Mouse (Mus musculus) right cerebral cortex, adult 2 months (tissue): Measurements from ENCODE around the gene Pakap.
A peak's percentile ranks its signal among the peaks of the same experiment; 100 is the strongest.

Source experiments
- DNase-seq, 2 experiments: peaks; one replicate each; pipeline ENCODE4 v3.0.0; 2021 to 2022; ENCODE audit warnings: low spot score in 2 of 2

Pakap gene

GRCm38 (mm10) chr4:57715849-57716248 is 147.9 kb downstream of the Pakap start:
- DNase-seq, result no peak

- DNase-seq, result no peak
Observed at GRCm38 (mm10) chr4:57716735-57717134, 148.8 kb downstream of the Pakap start.

GRCm38 (mm10) chr4:57717354-57717753 is 149.4 kb downstream of the Pakap start, which contains the start of gene Akap2:
TSS of gene Akap2 (plus strand) at chr4:57717657.
- DNase-seq, result no peak

GRCm38 (mm10) chr4:57719370-57719769 is 151.4 kb downstream of the Pakap start:
- no peak for DNase-seq

- no peak for DNase-seq
Observed at GRCm38 (mm10) chr4:57720869-57721361, 152.9 kb downstream of the Pakap start.

GRCm38 (mm10) chr4:57722296-57722695 is 154.3 kb downstream of the Pakap start:
- DNase-seq, result no peak

GRCm38 (mm10) chr4:57723659-57724058 is 155.7 kb downstream of the Pakap start:
- no peak for DNase-seq

- no peak for DNase-seq
Observed at GRCm38 (mm10) chr4:57725569-57725968, 157.6 kb downstream of the Pakap start.

GRCm38 (mm10) chr4:57728611-57729183 is 160.7 kb downstream of the Pakap start:
- DNase-seq, result no peak

GRCm38 (mm10) chr4:57730047-57730446 is 162.1 kb downstream of the Pakap start:
- no peak for DNase-seq

GRCm38 (mm10) chr4:57730801-57731598 is 163.0 kb downstream of the Pakap start:
- DNase-seq, result no peak

- DNase-seq, result no peak
Observed at GRCm38 (mm10) chr4:57732351-57732750, 164.4 kb downstream of the Pakap start.

GRCm38 (mm10) chr4:57733445-57733844 is 165.5 kb downstream of the Pakap start:
- peak in 1 of 2 experiments; percentile 52 for DNase-seq

- DNase-seq, result no peak
Observed at GRCm38 (mm10) chr4:57735426-57735825, 167.4 kb downstream of the Pakap start.

- no peak for DNase-seq
Observed at GRCm38 (mm10) chr4:57738856-57739552, 171.0 kb downstream of the Pakap start.

GRCm38 (mm10) chr4:57743325-57743929 is 175.4 kb downstream of the Pakap start:
- DNase-seq, result no peak

GRCm38 (mm10) chr4:57750651-57751050 is 182.7 kb downstream of the Pakap start:
- no peak for DNase-seq

GRCm38 (mm10) chr4:57751054-57751453 is 183.1 kb downstream of the Pakap start:
- no peak for DNase-seq

- DNase-seq, result no peak
Observed at GRCm38 (mm10) chr4:57751566-57751965, 183.6 kb downstream of the Pakap start.

- DNase-seq, result no peak
Observed at GRCm38 (mm10) chr4:57755085-57755484, 187.1 kb downstream of the Pakap start.

GRCm38 (mm10) chr4:57757997-57758396 is 190.0 kb downstream of the Pakap start:
- DNase-seq, result peak in 1 of 2 experiments; percentile 30

- DNase-seq, result no peak
Observed at GRCm38 (mm10) chr4:57762424-57762823, 194.4 kb downstream of the Pakap start.
